Mouse (Mus musculus) stomach, postnatal 0 days (tissue): Measurements from ENCODE around the gene Cenpv. TPM values are rescaled to one million over a fixed set of nuclear protein-coding genes. Genes with fewer than 3 reads are reported as not detected.

Experiments
- ATAC-seq: fragments of 200-750 bp; cut with Nextera tagmentation; 2 replicates; pipeline ENCODE4 v1.8.0; 2017; ENCODE audit not compliant: low FRiP score, low TSS enrichment
- DNase-seq: peaks from one replicate; pipeline ENCODE4 v3.0.0-alpha.2; 2016; ENCODE audit warnings: low spot score
- H3K27ac ChIP-seq: fragments of 300-500 bp; sonication (generic); replicated peaks from 2 replicates; pipeline ENCODE4 v1.5.1; 2014; ENCODE audit warnings: mild to moderate bottlenecking, control low read depth
- H3K27me3 ChIP-seq: fragments of 300-500 bp; sonication (generic); 2 replicates; pipeline ENCODE4 v1.6.1; 2014; ENCODE audit warnings: low read length; ENCODE audit not compliant: control insufficient read depth, insufficient read depth
- H3K36me3 ChIP-seq: fragments of 300-500 bp; sonication (generic); 2 replicates; pipeline ENCODE4 v1.6.1; 2014; ENCODE audit warnings: low read length, mixed read lengths; ENCODE audit not compliant: control insufficient read depth, insufficient read depth
- H3K4me1 ChIP-seq: fragments of 300-500 bp; sonication (generic); replicated peaks from 2 replicates; pipeline ENCODE4 v1.6.1; 2014; ENCODE audit warnings: antibody characterized with exemption; ENCODE audit not compliant: control insufficient read depth, insufficient read depth
- H3K4me2 ChIP-seq: fragments of 300-500 bp; sonication (generic); replicated peaks from 2 replicates; pipeline ENCODE4 v1.6.1; 2014; ENCODE audit warnings: low read depth, mild to moderate bottlenecking, control low read depth, moderate library complexity
- H3K4me3 ChIP-seq: fragments of 300-500 bp; sonication (generic); 2 replicates; pipeline ENCODE4 v1.5.1; 2014; ENCODE audit warnings: low read depth, low read length, control low read depth
- H3K9ac ChIP-seq: fragments of 300-500 bp; sonication (generic); 2 replicates; pipeline ENCODE4 v1.6.1; 2014; ENCODE audit warnings: mild to moderate bottlenecking, low read length, control low read depth, mixed read lengths
- H3K9me3 ChIP-seq: fragments of 300-500 bp; sonication (generic); 2 replicates; pipeline ENCODE4 v1.6.1; 2016; ENCODE audit warnings: low read length; ENCODE audit not compliant: control insufficient read depth
- CTCF ChIP-seq: IDR thresholded peaks from 2 replicates; pipeline ENCODE4 v1.5.1; 2016; ENCODE audit warnings: antibody characterized with exemption, low read depth, mild to moderate bottlenecking, moderate library complexity
- EP300 ChIP-seq: optimal IDR thresholded peaks from 2 replicates; pipeline ENCODE3; 2016; ENCODE audit warnings: antibody characterized with exemption
- WGBS: fragments of 180-500 bp; shearing (Covaris S2); extraction: QIAGEN DNeasy Blood & Tissue Kit; methylation state at CpG from one replicate; pipeline ENCODE4 v1.1.7; 2014; 5-methylcytosine and 5-hydroxymethylcytosine counted together
- polyA plus RNA-seq: library from polyadenylated mRNA; unstranded; fragments of >200 nt; fragmentation: Nextera tagmentation; extraction: Ambion mirVana; gene quantifications from 2 replicates; pipeline ENCODE4 v1.2.1, GENCODE M21; 2015

Cenpv gene
- polyA plus RNA-seq, 1 experiment from 2014 or later: 17.8 TPM

DNA sequence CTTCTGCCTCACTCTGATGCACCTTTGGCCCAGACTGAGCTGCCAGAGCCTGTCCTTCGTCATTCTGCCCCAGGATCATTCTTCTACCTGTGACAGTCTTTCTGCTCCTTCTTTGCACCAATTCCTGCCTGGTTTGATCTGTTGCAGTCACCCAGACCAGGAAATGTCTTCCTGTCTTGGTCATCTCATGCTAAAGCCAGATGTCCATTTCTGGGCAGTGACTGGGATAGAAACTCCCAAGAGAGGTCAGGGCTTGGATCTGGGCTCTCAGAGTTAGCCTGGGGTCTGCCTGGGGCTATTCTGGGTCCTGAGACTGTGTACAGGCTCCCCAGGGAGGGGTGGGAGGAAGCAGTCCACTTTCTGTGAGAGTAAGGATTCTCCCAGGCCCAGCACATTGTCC lies 27.1 kb upstream of the Cenpv start:
- WGBS: 80% methylated on average over 1 of the region's 1 CpGs

DNA sequence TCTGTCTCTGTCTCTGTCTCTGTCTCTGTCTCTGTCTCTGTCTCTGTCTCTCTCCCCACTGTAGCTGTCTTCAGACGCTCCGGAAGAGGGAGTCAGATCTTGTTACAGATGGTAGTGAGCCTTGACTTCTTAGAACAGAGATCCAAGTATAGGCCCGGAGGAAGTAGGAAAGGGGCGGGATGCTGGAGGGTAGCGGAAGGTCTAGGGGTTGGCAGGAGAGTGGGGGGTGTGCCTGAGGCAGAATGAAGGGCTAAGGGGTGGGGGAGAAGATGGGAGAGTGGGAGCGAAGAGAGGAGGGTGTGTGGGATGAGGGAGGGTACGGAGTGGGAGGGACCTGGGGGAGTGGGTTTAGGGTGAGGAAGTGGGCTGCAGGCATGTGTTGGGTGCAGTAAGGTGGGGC lies 26.7 kb upstream of the Cenpv start:
- DNase-seq (no peak), ATAC-seq (peak; percentile 16; the same call in 1 of the 2 replicates)
- Histone ChIP-seq H3K27ac (no peak overlapping the region), H3K4me2 (no peak overlapping the region), H3K4me3 (no peak overlapping the region), H3K27me3 (no peaks in the 10 kb centered on the region), H3K36me3 (no peaks in the 10 kb centered on the region), H3K4me1 (no peaks in the 10 kb centered on the region), H3K9me3 (no peaks in the 10 kb centered on the region), H3K9ac (no peak overlapping the region)
- 65% methylated on average over 7 of the region's 7 CpGs for WGBS
- no peak for TF ChIP-seq CTCF

More for the DNA sequence above, 27.1 kb upstream of the Cenpv start:
- Histone ChIP-seq H3K27me3 (no peaks in the 10 kb centered on the region), H3K27ac (no peak overlapping the region; the same call in 1 of the 2 replicates), H3K9ac (no peak overlapping the region), H3K36me3 (no peaks in the 10 kb centered on the region), H3K9me3 (no peaks in the 10 kb centered on the region), H3K4me1 (no peaks in the 10 kb centered on the region), H3K4me3 (no peak overlapping the region), H3K4me2 (no peak overlapping the region)
- TF ChIP-seq EP300 (no peak), CTCF (no peak)
- ATAC-seq: 0 out of 2 replicates have a peak, but pooled peaks have one; percentile 41
- no peak for DNase-seq

GRCm38 (mm10) chr11:62563590-62563989 lies 24.5 kb upstream of the Cenpv start:
- no peaks in the 10 kb centered on the region for H3K36me3 ChIP-seq
- ATAC-seq: no peak
- H3K4me2 ChIP-seq: no peak overlapping the region
- H3K4me3 ChIP-seq: no peak overlapping the region
- no peak overlapping the region for H3K9ac ChIP-seq
- no peak for TF ChIP-seq EP300
- no peak for TF ChIP-seq CTCF
- no peaks in the 10 kb centered on the region for H3K9me3 ChIP-seq
- no peak for DNase-seq
- H3K27me3 ChIP-seq: no peaks in the 10 kb centered on the region
- no peak overlapping the region for H3K27ac ChIP-seq
- 64% methylated on average over 2 of the region's 2 CpGs for WGBS
- no peaks in the 10 kb centered on the region for H3K4me1 ChIP-seq

DNA sequence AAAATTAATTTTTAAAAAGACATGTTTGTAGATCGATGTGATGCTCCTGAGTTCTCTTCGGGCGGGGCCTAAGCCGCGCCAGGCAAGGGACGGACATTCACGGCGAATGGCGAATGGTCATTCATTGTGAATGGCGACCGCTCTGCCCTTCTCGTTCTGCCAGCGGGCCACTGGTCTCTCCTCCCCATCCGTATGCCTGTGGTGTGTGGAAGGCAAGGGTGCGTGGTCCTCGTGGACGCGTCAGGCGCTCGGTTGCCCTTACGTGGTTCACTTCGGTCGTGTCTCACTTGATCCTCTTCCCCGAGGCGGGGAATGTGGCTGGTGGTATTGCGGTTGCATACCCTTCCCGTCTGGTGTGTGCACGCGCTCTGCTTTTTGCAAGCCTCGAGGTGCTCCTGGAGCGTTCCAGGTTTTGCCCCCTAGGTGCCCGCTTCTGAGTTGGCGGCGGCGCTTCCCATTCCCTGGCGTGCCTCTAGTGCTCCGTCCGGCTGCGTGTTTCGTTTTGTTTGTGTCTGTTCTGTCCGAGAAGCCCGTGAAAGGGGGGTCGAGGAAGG lies 21.5 kb upstream of the Cenpv start:
- Histone ChIP-seq H3K4me1 (no peaks in the 10 kb centered on the region), H3K4me3 (peak overlapping the region; percentile 31; the same call in 1 of the 2 replicates), H3K9ac (peak overlapping the region; percentile 27), H3K4me2 (peak overlapping the region; percentile 59), H3K27ac (no peak overlapping the region), H3K9me3 (no peaks in the 10 kb centered on the region), H3K36me3 (no peaks in the 10 kb centered on the region), H3K27me3 (no peaks in the 10 kb centered on the region)
- ATAC-seq (no peak), DNase-seq (peak; percentile 32)
- WGBS: 33% methylated on average over 43 of the region's 43 CpGs
- TF ChIP-seq CTCF (no peak), EP300 (no peak)

DNA sequence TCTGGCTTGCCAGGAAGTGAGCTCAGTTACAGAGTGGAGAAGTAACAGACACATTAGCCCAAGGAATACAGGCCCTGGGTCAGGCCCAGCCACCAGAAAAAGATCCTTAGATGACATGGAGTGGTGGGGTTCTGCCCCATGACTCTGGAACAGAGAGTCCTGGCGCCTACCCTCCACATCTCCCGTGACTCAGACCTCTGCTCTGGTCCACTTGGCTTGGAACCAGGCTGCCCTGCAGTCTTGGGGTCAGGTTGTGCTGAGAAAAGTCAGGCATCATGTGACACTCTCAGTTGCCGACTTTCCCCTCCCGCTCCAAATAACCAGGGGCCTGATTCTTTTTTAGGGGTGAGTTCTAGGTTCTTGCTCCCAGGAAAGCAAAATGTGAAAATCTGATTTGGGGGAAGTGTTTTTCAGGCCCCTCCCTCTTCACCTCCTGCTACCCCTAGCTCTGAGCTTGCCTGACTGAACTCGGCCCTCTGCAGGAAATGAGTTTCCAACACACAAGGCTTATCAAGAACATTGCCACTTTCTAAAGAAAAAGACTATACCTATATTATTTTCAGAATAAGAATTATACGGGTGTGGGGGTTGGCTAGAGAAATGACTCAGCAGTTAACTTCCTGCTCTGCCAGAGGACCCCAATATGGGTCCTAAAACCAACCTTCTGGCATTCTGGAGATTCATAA lies 20.0 kb upstream of the Cenpv start:
- no peak overlapping the region for H3K4me2 ChIP-seq
- no peaks in the 10 kb centered on the region for H3K27me3 ChIP-seq
- TF ChIP-seq EP300 (no peak), CTCF (no peak)
- no peaks in the 10 kb centered on the region for H3K9me3 ChIP-seq
- peak; percentile 47 for DNase-seq
- H3K27ac ChIP-seq: peak overlapping the region; percentile 45; the same call in 1 of the 2 replicates
- 47% methylated on average over 6 of the region's 6 CpGs for WGBS
- H3K4me3 ChIP-seq: no peak overlapping the region
- ATAC-seq: no peak; the same call in 1 of the 2 replicates
- H3K36me3 ChIP-seq: no peaks in the 10 kb centered on the region
- H3K9ac ChIP-seq: no peak overlapping the region
- no peaks in the 10 kb centered on the region; the same call in 1 of the 2 replicates for H3K4me1 ChIP-seq

- TF ChIP-seq CTCF (no peak), EP300 (no peak)
- Histone ChIP-seq H3K4me2 (no peak overlapping the region), H3K27me3 (no peaks in the 10 kb centered on the region), H3K9me3 (no peaks in the 10 kb centered on the region), H3K9ac (no peak overlapping the region), H3K27ac (no peak overlapping the region), H3K4me1 (peaks cover 3% of the 10 kb centered on the region; the same call in 1 of the 2 replicates), H3K4me3 (no peak overlapping the region), H3K36me3 (0 out of 2 replicates have a peak, but pooled peaks cover 2% of the 10 kb centered on the region)
- ATAC-seq (no peak), DNase-seq (no peak)
- 75% methylated on average over 2 of the region's 2 CpGs for WGBS
These were observed 19.1 kb upstream of the Cenpv start for GRCm38 (mm10) chr11:62558152-62558551.
